Mouse (Mus musculus) heart, embryonic 12.5 days (tissue): Measurements from ENCODE around the gene Chek2. TPM values are rescaled to one million over a fixed set of nuclear protein-coding genes. Genes with fewer than 3 reads are reported as not detected.
A peak's percentile ranks its signal among the peaks of the same experiment; 100 is the strongest.
"Not testable (repeated sequence)": the region's sequence is repeated elsewhere in the genome, so short reads cannot be mapped to it uniquely, and the experiment has no call there.

Experiments
- ATAC-seq: fragments of 200-750 bp; cut with Nextera tagmentation; 2 replicates; pipeline ENCODE4 v1.8.0; 2017; ENCODE audit warnings: moderate TSS enrichment, moderate library complexity; ENCODE audit not compliant: insufficient number of reproducible peaks, low FRiP score
- H3K27ac ChIP-seq: fragments of 300-500 bp; sonication (generic); 2 replicates; pipeline ENCODE4 v1.5.1; 2016; ENCODE audit warnings: mild to moderate bottlenecking, moderate library complexity; ENCODE audit not compliant: poor library complexity, severe bottlenecking
- H3K27me3 ChIP-seq: fragments of 300-500 bp; sonication (generic); replicated peaks from 2 replicates; pipeline ENCODE4 v1.6.1; 2016; ENCODE audit warnings: mild to moderate bottlenecking, moderate library complexity
- H3K36me3 ChIP-seq: fragments of 300-500 bp; sonication (generic); 2 replicates; pipeline ENCODE4 v1.6.1; 2016; ENCODE audit warnings: mild to moderate bottlenecking, moderate library complexity
- H3K4me1 ChIP-seq: fragments of 300-500 bp; sonication (generic); replicated peaks from 2 replicates; pipeline ENCODE4 v1.6.1; 2016; ENCODE audit warnings: mild to moderate bottlenecking
- H3K4me2 ChIP-seq: fragments of 300-500 bp; sonication (generic); 2 replicates; pipeline ENCODE4 v1.6.1; 2016; ENCODE audit warnings: mild to moderate bottlenecking, moderate library complexity
- H3K4me3 ChIP-seq: fragments of 300-500 bp; sonication (generic); 2 replicates; pipeline ENCODE4 v1.5.1; 2016; ENCODE audit warnings: mild to moderate bottlenecking
- H3K9ac ChIP-seq: fragments of 300-500 bp; sonication (generic); 2 replicates; pipeline ENCODE4 v1.6.1; 2016; ENCODE audit warnings: mild to moderate bottlenecking, moderate library complexity
- H3K9me3 ChIP-seq: fragments of 300-500 bp; sonication (generic); replicated peaks from 2 replicates; pipeline ENCODE4 v1.6.1; 2016; ENCODE audit warnings: mild to moderate bottlenecking, moderate library complexity
- WGBS: fragments of 180-500 bp; shearing (Covaris S2); methylation state at CpG from one replicate; pipeline ENCODE4 v1.1.7; 2016; 5-methylcytosine and 5-hydroxymethylcytosine counted together
- polyA plus RNA-seq: library from polyadenylated mRNA; unstranded; fragments of >200 nt; fragmentation: Nextera tagmentation; extraction: Ambion mirVana; gene quantifications from 2 replicates; pipeline ENCODE4 v1.2.1, GENCODE M21; 2016

Chek2 gene
- polyA plus RNA-seq, 1 experiment from 2014 or later, result 19.4 TPM

GRCm38 (mm10) chr5:110878526-110878925 is 38.7 kb downstream of the Chek2 start:
- H3K4me2 ChIP-seq, H3K4me3 ChIP-seq, H3K9me3 ChIP-seq, H3K27me3 ChIP-seq, H3K36me3 ChIP-seq, H3K27ac ChIP-seq, H3K9ac ChIP-seq, ATAC-seq: not testable (repeated sequence)
- 95% methylated on average over 1 of the region's 1 CpGs for WGBS
- peaks cover 19% of the 10 kb centered on the region for H3K4me1 ChIP-seq

GRCm38 (mm10) chr5:110879042-110879441 is 39.3 kb downstream of the Chek2 start:
- H3K27ac ChIP-seq, result peak overlapping the region; percentile 45; the same call in 1 of the 2 replicates
- ATAC-seq, result no peak
- 64% methylated on average over 7 of the region's 7 CpGs for WGBS

DNA sequence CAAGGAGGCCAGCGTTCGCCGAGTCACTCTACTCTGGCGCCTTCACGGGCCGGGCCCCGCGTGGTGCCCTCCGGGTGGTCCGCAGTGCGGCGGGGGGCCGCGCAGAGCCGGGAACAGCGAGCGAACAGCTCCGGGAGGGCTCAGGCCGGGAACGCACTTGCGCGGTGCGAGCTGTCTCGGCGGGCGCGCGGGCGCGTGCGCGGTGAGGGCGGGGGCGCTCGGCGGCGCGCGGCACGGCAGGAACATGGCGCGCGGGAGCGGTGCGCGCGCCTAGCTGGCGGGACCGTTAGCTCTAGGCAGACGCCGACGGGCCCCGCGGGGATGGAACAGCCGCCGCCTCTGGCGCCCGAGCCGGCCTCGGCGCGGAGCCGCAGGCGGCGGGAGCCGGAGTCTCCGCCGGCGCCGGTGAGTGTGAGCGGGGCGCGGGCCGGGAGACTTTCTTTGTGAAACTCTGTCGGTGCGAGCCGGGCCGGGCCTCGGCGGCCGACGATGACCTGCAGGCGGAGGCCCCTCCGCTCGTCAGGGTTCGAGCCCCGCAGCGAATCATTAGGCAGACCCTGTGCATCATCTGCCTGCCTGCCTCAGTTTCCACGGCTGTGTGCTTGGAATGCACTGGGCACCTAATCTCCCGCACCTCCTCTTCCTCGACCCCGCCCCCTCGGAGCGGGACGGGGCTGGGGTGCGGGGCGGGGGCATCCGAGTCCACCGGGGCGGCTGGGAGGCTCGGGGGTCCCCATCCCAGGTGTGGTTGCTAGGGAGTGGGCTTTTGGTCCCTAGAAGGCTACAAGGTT is 40.0 kb downstream of the Chek2 start, which contains the start of gene Ttc28:
Gene Ttc28 (plus strand): TSS at position 220 of the 791 bp plus-strand sequence.
- H3K27me3 ChIP-seq, result no peaks in the 10 kb centered on the region
- peak within 1 kb of the TSS; percentile 89 for H3K9ac ChIP-seq
- peaks cover 10% of the 10 kb centered on the region; the same call in 1 of the 2 replicates for H3K36me3 ChIP-seq
- H3K27ac ChIP-seq, result peak within 1 kb of the TSS; percentile 45
- H3K9me3 ChIP-seq, result no peaks in the 10 kb centered on the region
- H3K4me2 ChIP-seq, result peak within 1 kb of the TSS; percentile 79
- whole genome bisulfite sequencing, result under 1% methylated on average over 100 of the region's 101 CpGs
- H3K4me3 ChIP-seq, result peak within 1 kb of the TSS; percentile 84
- ATAC-seq, result peak; percentile 79
- H3K4me1 ChIP-seq, result peaks cover 17% of the 10 kb centered on the region

More at GRCm38 (mm10) chr5:110879042-110879441, 39.3 kb downstream of the Chek2 start:
- Histone ChIP-seq H3K9me3 (no peaks in the 10 kb centered on the region), H3K9ac (peak overlapping the region; percentile 89), H3K4me2 (peak overlapping the region; percentile 79), H3K27me3 (no peaks in the 10 kb centered on the region), H3K4me1 (peaks cover 19% of the 10 kb centered on the region), H3K36me3 (peaks cover 7% of the 10 kb centered on the region; the same call in 1 of the 2 replicates), H3K4me3 (peak overlapping the region; percentile 84)

DNA sequence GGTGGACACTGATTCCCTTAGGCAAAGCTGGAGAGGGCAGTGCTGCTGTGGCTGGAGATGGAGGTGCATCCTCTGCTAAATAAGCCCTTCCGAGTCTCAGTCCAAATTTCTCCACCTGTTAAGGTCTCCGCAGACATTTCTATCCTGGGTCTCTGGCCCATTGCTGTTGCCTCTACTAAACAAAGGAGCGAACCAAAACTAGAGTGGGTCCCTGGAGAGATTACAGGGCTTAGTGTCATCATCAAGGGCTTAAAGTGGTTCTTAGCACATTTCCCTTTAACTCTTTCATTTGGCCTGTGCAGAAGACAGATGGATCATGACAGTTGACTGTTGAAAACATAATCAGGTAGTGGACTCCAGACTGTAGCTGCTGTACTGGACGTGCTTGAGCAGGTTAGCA is 48.8 kb downstream of the Chek2 start:
- H3K4me2 ChIP-seq, result no peak overlapping the region
- no peak overlapping the region for H3K4me3 ChIP-seq
- no peak for ATAC-seq
- H3K4me1 ChIP-seq, result no peaks in the 10 kb centered on the region
- WGBS, result 77% methylated on average over 4 of the region's 4 CpGs
- no peaks in the 10 kb centered on the region for H3K9me3 ChIP-seq
- H3K27me3 ChIP-seq, result no peaks in the 10 kb centered on the region
- H3K36me3 ChIP-seq, result peaks cover 32% of the 10 kb centered on the region
- H3K27ac ChIP-seq, result no peak overlapping the region
- no peak overlapping the region for H3K9ac ChIP-seq

GRCm38 (mm10) chr5:110889945-110890344 is 50.2 kb downstream of the Chek2 start:
- Histone ChIP-seq H3K4me3 (no peak overlapping the region), H3K27ac (no peak overlapping the region), H3K9me3 (no peaks in the 10 kb centered on the region), H3K4me1 (no peaks in the 10 kb centered on the region), H3K4me2 (no peak overlapping the region), H3K36me3 (peaks cover 39% of the 10 kb centered on the region), H3K9ac (no peak overlapping the region), H3K27me3 (no peaks in the 10 kb centered on the region)
- 73% methylated on average over 1 of the region's 1 CpGs for WGBS
- no peak for ATAC-seq

GRCm38 (mm10) chr5:110890561-110890960 is 50.8 kb downstream of the Chek2 start:
- Histone ChIP-seq H3K9me3 (no peaks in the 10 kb centered on the region), H3K4me1 (no peaks in the 10 kb centered on the region), H3K4me2 (no peak overlapping the region), H3K27me3 (no peaks in the 10 kb centered on the region), H3K36me3 (peaks cover 42% of the 10 kb centered on the region), H3K4me3 (no peak overlapping the region), H3K27ac (no peak overlapping the region), H3K9ac (no peak overlapping the region)
- ATAC-seq, result no peak
- 82% methylated on average over 3 of the region's 3 CpGs for WGBS

- Histone ChIP-seq H3K4me3 (no peak overlapping the region), H3K36me3 (peaks cover 50% of the 10 kb centered on the region), H3K9me3 (no peaks in the 10 kb centered on the region), H3K9ac (no peak overlapping the region), H3K27ac (no peak overlapping the region), H3K27me3 (no peaks in the 10 kb centered on the region), H3K4me2 (no peak overlapping the region), H3K4me1 (no peaks in the 10 kb centered on the region)
- 51% methylated on average over 7 of the region's 7 CpGs for WGBS
- no peak for ATAC-seq
Measured at GRCm38 (mm10) chr5:110897114-110897788, 57.5 kb downstream of the Chek2 start.

DNA sequence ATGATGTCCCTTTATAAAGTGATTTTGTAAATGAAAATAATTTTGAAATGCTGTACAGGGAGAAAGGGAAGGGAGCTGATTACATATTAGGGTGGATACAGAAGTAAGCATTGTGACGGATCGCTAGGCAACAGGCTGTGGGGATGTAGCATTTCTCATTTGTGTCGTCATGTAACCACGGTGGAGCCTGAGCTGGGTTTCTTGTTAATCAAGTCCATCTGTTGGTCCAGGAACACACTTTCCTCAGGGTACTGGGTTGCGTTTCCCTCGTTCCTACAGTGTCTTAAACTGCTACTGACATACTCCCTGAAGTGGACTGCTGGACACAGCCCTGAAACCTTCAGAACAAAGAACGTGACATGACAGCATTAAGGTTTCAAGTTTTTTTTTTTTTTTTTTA is 58.4 kb downstream of the Chek2 start:
- Histone ChIP-seq H3K4me3 (no peak overlapping the region), H3K9me3 (no peaks in the 10 kb centered on the region), H3K27me3 (no peaks in the 10 kb centered on the region), H3K36me3 (peaks cover 41% of the 10 kb centered on the region), H3K4me1 (no peaks in the 10 kb centered on the region), H3K27ac (no peak overlapping the region), H3K4me2 (no peak overlapping the region), H3K9ac (no peak overlapping the region)
- WGBS, result 75% methylated on average over 7 of the region's 7 CpGs
- ATAC-seq, result no peak

- no peaks in the 10 kb centered on the region for H3K4me1 ChIP-seq
- no peak overlapping the region for H3K27ac ChIP-seq
- no peak overlapping the region for H3K4me3 ChIP-seq
- no peak overlapping the region for H3K4me2 ChIP-seq
- ATAC-seq, result no peak
- H3K36me3 ChIP-seq, result peaks cover 35% of the 10 kb centered on the region
- WGBS, result 83% methylated on average over 4 of the region's 4 CpGs
- H3K9ac ChIP-seq, result no peak overlapping the region
- no peaks in the 10 kb centered on the region for H3K27me3 ChIP-seq
- H3K9me3 ChIP-seq, result no peaks in the 10 kb centered on the region
Measured at GRCm38 (mm10) chr5:110898785-110899184, 59.0 kb downstream of the Chek2 start.

DNA sequence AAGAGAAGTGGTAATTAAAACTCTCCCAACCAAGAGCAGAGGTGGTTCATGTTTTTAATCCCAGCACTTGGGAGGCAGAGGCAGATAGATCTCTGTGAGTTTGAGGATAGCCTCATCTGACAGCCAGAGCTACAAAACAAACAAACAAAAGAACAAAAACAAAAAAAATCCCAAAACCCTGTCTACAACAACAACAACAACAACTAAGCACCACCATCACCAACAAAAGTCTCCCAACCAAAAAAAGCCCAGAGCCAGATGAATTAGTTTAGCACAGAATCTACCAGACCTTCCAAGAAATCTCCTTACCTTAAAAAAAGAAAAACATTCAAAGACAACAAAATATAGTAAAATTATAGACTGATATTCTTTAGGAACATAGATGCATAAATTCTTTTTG is 60.6 kb downstream of the Chek2 start:
- Histone ChIP-seq H3K27ac (no peak overlapping the region), H3K9ac (no peak overlapping the region), H3K27me3 (no peaks in the 10 kb centered on the region), H3K4me1 (no peaks in the 10 kb centered on the region), H3K9me3 (no peaks in the 10 kb centered on the region), H3K36me3 (peaks cover 22% of the 10 kb centered on the region), H3K4me2 (no peak overlapping the region), H3K4me3 (no peak overlapping the region)
- no peak for ATAC-seq

GRCm38 (mm10) chr5:110906708-110907107 is 66.9 kb downstream of the Chek2 start:
- Histone ChIP-seq H3K27me3 (no peaks in the 10 kb centered on the region), H3K4me2 (no peak overlapping the region), H3K27ac (no peak overlapping the region), H3K9ac (no peak overlapping the region), H3K36me3 (peaks cover 9% of the 10 kb centered on the region), H3K4me1 (peaks cover 6% of the 10 kb centered on the region), H3K9me3 (no peaks in the 10 kb centered on the region; the same call in 1 of the 2 replicates), H3K4me3 (no peak overlapping the region)
- no peak for ATAC-seq
- WGBS, result 90% methylated on average over 1 of the region's 1 CpGs
